Mouse (Mus musculus) CH12.LX (cell line): ENCODE results near the gene Uqcr10.

Source experiments
- CTCF ChIP-seq, 2 experiments: IDR thresholded peaks in 1 of 2; conservative IDR thresholded peaks in 1 of 2; 2 replicates each; pipeline ENCODE4 v1.5.1; 2011 to 2012; ENCODE audit warnings: low read depth in 2 of 2, low read length in 2 of 2, improper control_type of control experiment in 1 of 2, inconsistent platforms in 1 of 2, mild to moderate bottlenecking in 1 of 2, moderate library complexity in 1 of 2
- HCFC1 ChIP-seq: IDR thresholded peaks from 2 replicates; pipeline ENCODE4 v1.6.1; 2012; ENCODE audit warnings: low read depth, mild to moderate bottlenecking, inconsistent platforms, low read length, improper control_type of control experiment
- MXI1 ChIP-seq: IDR thresholded peaks from 2 replicates; pipeline ENCODE4 v1.6.1; 2011; ENCODE audit warnings: mild to moderate bottlenecking, low read depth, low read length, improper control_type of control experiment
- POLR2A ChIP-seq: IDR thresholded peaks from 2 replicates; pipeline ENCODE4 v1.6.1; 2011; ENCODE audit warnings: low read depth, mild to moderate bottlenecking, improper control_type of control experiment, low read length
- RCOR1 ChIP-seq: conservative IDR thresholded peaks from 2 replicates; pipeline ENCODE4 v1.6.1; 2012; ENCODE audit warnings: low read depth, mild to moderate bottlenecking, inconsistent platforms, low read length, improper control_type of control experiment
- USF1 ChIP-seq: IDR thresholded peaks from 2 replicates; pipeline ENCODE4 v1.6.1; 2014; ENCODE audit warnings: low read depth, mild to moderate bottlenecking, inconsistent platforms, low read length, improper control_type of control experiment

DNA sequence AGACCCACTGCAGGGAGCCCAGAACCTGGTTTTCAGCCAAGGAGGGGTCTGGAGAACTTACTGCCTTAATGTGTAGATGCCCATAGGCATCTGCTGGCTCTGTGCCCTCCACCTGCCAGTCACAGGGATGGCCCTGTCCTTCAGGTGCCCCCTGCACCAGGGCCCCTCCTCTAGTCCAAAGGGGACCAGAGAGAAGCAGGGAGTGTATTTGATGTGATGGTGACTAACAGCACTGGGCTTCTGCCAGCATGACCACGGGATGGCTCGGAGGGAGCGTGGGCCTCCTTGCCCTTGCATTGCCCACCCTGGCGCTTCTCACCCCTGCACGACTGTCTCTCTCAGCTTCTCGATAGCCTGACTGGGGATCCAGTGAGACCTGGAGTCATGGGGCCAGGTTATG, 40.5 kb upstream of the Uqcr10 start:
- TF ChIP-seq CTCF (conservative IDR thresholded peaks at IDR 0.05 in 1 of 2, IDR thresholded peaks at IDR 0.05 in 1 of 2; ENCODE audit: low read depth in 2 of 2, low read length in 2 of 2) = no peak
- TF ChIP-seq HCFC1 = no peak
- no peak for TF ChIP-seq USF1
- TF ChIP-seq MXI1 = no peak
- TF ChIP-seq RCOR1 = no peak
- TF ChIP-seq POLR2A = no peak
